Mouse (Mus musculus) C2C12 (cell line): ENCODE measurements around the gene Rgs6. TPM values are rescaled to one million over a fixed set of nuclear protein-coding genes. Genes with fewer than 3 reads are reported as not detected.

ENCODE experiments used
- H3K27me3 ChIP-seq: one replicate; pipeline ENCODE4 v1.6.1; 2011; ENCODE audit not compliant: control insufficient read depth, insufficient read depth, insufficient read length
- H3K36me3 ChIP-seq: one replicate; pipeline ENCODE4 v1.6.1; 2011; ENCODE audit not compliant: control insufficient read depth, insufficient read depth
- H3K4me3 ChIP-seq: one replicate; pipeline ENCODE4 v1.5.1; 2011; ENCODE audit warnings: mild to moderate bottlenecking, control low read depth; ENCODE audit not compliant: poor library complexity, insufficient read depth, severe bottlenecking
- H3K79me2 ChIP-seq: one replicate; pipeline ENCODE4 v1.6.1; 2011; ENCODE audit not compliant: control insufficient read depth, insufficient read depth
- H3K79me3 ChIP-seq: one replicate; pipeline ENCODE4 v1.6.1; 2011; ENCODE audit warnings: low read depth, control low read depth
- H3ac ChIP-seq: one replicate; pipeline ENCODE3; 2011; ENCODE audit warnings: low read depth; ENCODE audit not compliant: control insufficient read depth, insufficient read length
- CEBPB ChIP-seq: IDR thresholded peaks from one replicate; pipeline ENCODE4 v1.6.1; 2011; ENCODE audit warnings: low read depth, mild to moderate bottlenecking, control low read depth, moderate library complexity
- CTCF ChIP-seq: IDR thresholded peaks from one replicate; pipeline ENCODE4 v1.5.1; 2011; ENCODE audit not compliant: control insufficient read depth, insufficient read depth, insufficient read length
- FOSL1 ChIP-seq: IDR thresholded peaks from one replicate; pipeline ENCODE4 v1.8.0; 2011; ENCODE audit warnings: mild to moderate bottlenecking, low read length; ENCODE audit not compliant: poor library complexity, insufficient read depth, severe bottlenecking
- MAX ChIP-seq: IDR thresholded peaks from one replicate; pipeline ENCODE4 v1.6.1; 2011; ENCODE audit warnings: mild to moderate bottlenecking, control low read depth
- MYOD1 ChIP-seq: IDR thresholded peaks from one replicate; pipeline ENCODE4 v1.6.1; 2011; ENCODE audit warnings: low read depth; ENCODE audit not compliant: control insufficient read depth, insufficient read length
- MYOG ChIP-seq: IDR thresholded peaks from one replicate; pipeline ENCODE4 v1.6.1; 2011; ENCODE audit not compliant: control insufficient read depth, insufficient read length; ENCODE audit errors: extremely low read depth
- USF1 ChIP-seq: IDR thresholded peaks from one replicate; pipeline ENCODE4 v1.6.1; 2011; ENCODE audit warnings: low read depth, mild to moderate bottlenecking, control low read depth, moderate library complexity
- polyA plus RNA-seq: library from polyadenylated mRNA; unstranded; fragments of >200 nt; fragmentation: generic; extraction: Trizol; gene quantifications from one replicate; pipeline ENCODE4 v1.2.1, GENCODE M21; 2012; ENCODE audit warnings: missing spikeins

The Rgs6 gene
- polyA plus RNA-seq, 1 experiment = not detected

- H3K4me3 ChIP-seq = no peak overlapping the region
- no peaks in the 10 kb centered on the region for H3K79me3 ChIP-seq
- no peak for TF ChIP-seq FOSL1
- no peak for TF ChIP-seq MYOG
- TF ChIP-seq CTCF = no peak
- TF ChIP-seq CEBPB = no peak
- no peak for TF ChIP-seq MAX
- no peak for TF ChIP-seq USF1
- TF ChIP-seq MYOD1 = no peak
- H3ac ChIP-seq = no peak overlapping the region
- no peaks in the 10 kb centered on the region for H3K27me3 ChIP-seq
- H3K79me2 ChIP-seq = no peaks in the 10 kb centered on the region
- no peaks in the 10 kb centered on the region for H3K36me3 ChIP-seq
Measured at GRCm38 (mm10) chr12:83105514-83106119, 517.5 kb downstream of the Rgs6 start.

- no peak overlapping the region for H3K4me3 ChIP-seq
- no peaks in the 10 kb centered on the region for H3K27me3 ChIP-seq
- no peaks in the 10 kb centered on the region for H3K36me3 ChIP-seq
- no peaks in the 10 kb centered on the region for H3K79me2 ChIP-seq
- no peak overlapping the region for H3ac ChIP-seq
- H3K79me3 ChIP-seq = no peaks in the 10 kb centered on the region
- TF ChIP-seq MYOG = no peak
- TF ChIP-seq FOSL1 = no peak
- TF ChIP-seq MYOD1 = no peak
- no peak for TF ChIP-seq CEBPB
- no peak for TF ChIP-seq USF1
- no peak for TF ChIP-seq CTCF
- no peak for TF ChIP-seq MAX
Measured at GRCm38 (mm10) chr12:83106120-83106517, 518.0 kb downstream of the Rgs6 start.

- TF ChIP-seq CTCF (no peak), MYOD1 (no peak), FOSL1 (no peak), MAX (no peak), MYOG (no peak), CEBPB (no peak)
- H3K36me3 ChIP-seq = no peaks in the 10 kb centered on the region
- no peaks in the 10 kb centered on the region for H3K27me3 ChIP-seq
- no peaks in the 10 kb centered on the region for H3K79me3 ChIP-seq
- H3K79me2 ChIP-seq = no peaks in the 10 kb centered on the region
- no peak overlapping the region for H3K4me3 ChIP-seq
- no peak overlapping the region for H3ac ChIP-seq
Measured at GRCm38 (mm10) chr12:83109486-83109885, 521.4 kb downstream of the Rgs6 start.

- Histone ChIP-seq H3K79me2 (no peaks in the 10 kb centered on the region), H3ac (no peak overlapping the region)
- TF ChIP-seq CTCF (no peak), USF1 (no peak), MYOD1 (no peak), FOSL1 (no peak), CEBPB (no peak), MAX (no peak), MYOG (no peak)
Measured at GRCm38 (mm10) chr12:83109891-83110630, 522.0 kb downstream of the Rgs6 start.

GRCm38 (mm10) chr12:83110711-83111110 lies 522.6 kb downstream of the Rgs6 start:
- H3K36me3 ChIP-seq = no peaks in the 10 kb centered on the region
- no peaks in the 10 kb centered on the region for H3K79me2 ChIP-seq
- H3K4me3 ChIP-seq = no peak overlapping the region
- no peaks in the 10 kb centered on the region for H3K79me3 ChIP-seq
- no peaks in the 10 kb centered on the region for H3K27me3 ChIP-seq
- TF ChIP-seq CTCF (no peak), CEBPB (no peak), MAX (no peak), MYOG (no peak), FOSL1 (no peak), USF1 (no peak), MYOD1 (no peak)
- no peak overlapping the region for H3ac ChIP-seq

More at GRCm38 (mm10) chr12:83109891-83110630, 522.0 kb downstream of the Rgs6 start:
- H3K4me3 ChIP-seq = no peak overlapping the region
- no peaks in the 10 kb centered on the region for H3K27me3 ChIP-seq
- H3K79me3 ChIP-seq = no peaks in the 10 kb centered on the region
- H3K36me3 ChIP-seq = no peaks in the 10 kb centered on the region
